Mouse (Mus musculus): ENCODE measurements around the gene Nox3. TPM values are rescaled to one million over a fixed set of nuclear protein-coding genes. Genes with fewer than 3 reads are reported as not detected.
A peak's percentile ranks its signal among the peaks of the same experiment; 100 is the strongest.

The Nox3 gene
- polyA plus RNA-seq, 1 experiment from 2014 or later: not detected

GRCm38 (mm10) chr17:3598393-3598792, 97.7 kb downstream of the Nox3 start:
- no peak overlapping the region for H3K4me2 ChIP-seq
- WGBS: 62% methylated on average over 1 of the region's 1 CpGs
- no peaks in the 10 kb centered on the region for H3K27me3 ChIP-seq
- H3K36me3 ChIP-seq: no peaks in the 10 kb centered on the region
- no peak overlapping the region for H3K27ac ChIP-seq
- ATAC-seq (replicated peaks; ENCODE audit: low FRiP score): no peak
- no peak overlapping the region for H3K4me3 ChIP-seq (replicated peaks)
- no peaks in the 10 kb centered on the region for H3K9me3 ChIP-seq (replicated peaks)
- no peak overlapping the region for H3K9ac ChIP-seq
- H3K4me1 ChIP-seq: peaks cover 7% of the 10 kb centered on the region

- no peak overlapping the region for H3K9ac ChIP-seq
- no peak for ATAC-seq (replicated peaks; ENCODE audit: low FRiP score)
- no peaks in the 10 kb centered on the region for H3K9me3 ChIP-seq (replicated peaks)
- no peak overlapping the region for H3K27ac ChIP-seq
- peaks cover 7% of the 10 kb centered on the region for H3K4me1 ChIP-seq
- H3K27me3 ChIP-seq: no peaks in the 10 kb centered on the region
- no peak overlapping the region for H3K4me2 ChIP-seq
- no peaks in the 10 kb centered on the region for H3K36me3 ChIP-seq
- H3K4me3 ChIP-seq (replicated peaks): no peak overlapping the region
- 86% methylated on average over 1 of the region's 1 CpGs for WGBS
These were observed 98.2 kb downstream of the Nox3 start for GRCm38 (mm10) chr17:3597866-3598265.

GRCm38 (mm10) chr17:3597130-3597529, 98.9 kb downstream of the Nox3 start:
- 55% methylated on average over 1 of the region's 1 CpGs for WGBS
- peak overlapping the region; percentile 41; the same call in 1 of the 2 replicates for H3K27ac ChIP-seq
- ATAC-seq (replicated peaks; ENCODE audit: low FRiP score): no peak
- peaks cover 7% of the 10 kb centered on the region for H3K4me1 ChIP-seq
- no peaks in the 10 kb centered on the region for H3K36me3 ChIP-seq
- no peak overlapping the region for H3K9ac ChIP-seq
- no peaks in the 10 kb centered on the region for H3K9me3 ChIP-seq (replicated peaks)
- no peak overlapping the region for H3K4me3 ChIP-seq (replicated peaks)
- H3K27me3 ChIP-seq: no peaks in the 10 kb centered on the region
- H3K4me2 ChIP-seq: no peak overlapping the region

Other genes with a start within 250 kb of the Nox3 start
- 0.42 TPM in 1 of 2 replicates, not detected in the other for gene Cldn20, start 163.7 kb downstream of the Nox3 start, polyA plus RNA-seq (2015; fragmentation: Nextera tagmentation; extraction: Ambion mirVana)
- 16.8 and 17.3 TPM in 2 replicates for gene Tfb1m, start 138.5 kb downstream of the Nox3 start, polyA plus RNA-seq (2015; fragmentation: Nextera tagmentation; extraction: Ambion mirVana)

All from kidney, embryonic 15.5 days (tissue).